Mouse (Mus musculus) forebrain, embryonic 16.5 days (tissue): ENCODE measurements around the gene Eps8l1. TPM values are rescaled to one million over a fixed set of nuclear protein-coding genes. Genes with fewer than 3 reads are reported as not detected.
A peak's percentile ranks its signal among the peaks of the same experiment; 100 is the strongest.

Experiments
- ATAC-seq: fragments of 200-750 bp; cut with Nextera tagmentation; 2 replicates; pipeline ENCODE4 v1.8.0; 2017; ENCODE audit warnings: mild to moderate bottlenecking, moderate library complexity
- H3K27ac ChIP-seq: fragments of 300-500 bp; sonication (generic); 2 replicates; pipeline ENCODE4 v1.5.1; 2014; ENCODE audit warnings: low read length, control low read depth
- H3K27me3 ChIP-seq: fragments of 300-500 bp; sonication (generic); replicated peaks from 2 replicates; pipeline ENCODE4 v1.6.1; 2014; ENCODE audit warnings: low read length; ENCODE audit not compliant: control insufficient read depth, insufficient read depth
- H3K36me3 ChIP-seq: fragments of 300-500 bp; sonication (generic); 2 replicates; pipeline ENCODE4 v1.6.1; 2014; ENCODE audit not compliant: control insufficient read depth, insufficient read depth
- H3K4me1 ChIP-seq: fragments of 300-500 bp; sonication (generic); replicated peaks from 2 replicates; pipeline ENCODE4 v1.6.1; 2014; ENCODE audit warnings: low read length; ENCODE audit not compliant: control insufficient read depth, insufficient read depth
- H3K4me2 ChIP-seq: fragments of 300-500 bp; sonication (generic); 2 replicates; pipeline ENCODE4 v1.6.1; 2014; ENCODE audit warnings: mild to moderate bottlenecking, low read length, control low read depth
- H3K4me3 ChIP-seq: fragments of 300-500 bp; sonication (generic); replicated peaks from 2 replicates; pipeline ENCODE4 v1.5.1; 2014; ENCODE audit warnings: mild to moderate bottlenecking, low read length, control low read depth
- H3K9ac ChIP-seq: fragments of 300-500 bp; sonication (generic); replicated peaks from 2 replicates; pipeline ENCODE4 v1.6.1; 2014; ENCODE audit warnings: low read depth, low read length, control low read depth
- H3K9me3 ChIP-seq: fragments of 300-500 bp; sonication (generic); 2 replicates; pipeline ENCODE4 v1.6.1; 2016; ENCODE audit warnings: low read length; ENCODE audit not compliant: control insufficient read depth
- WGBS: fragments of 180-500 bp; shearing (Covaris S2); extraction: QIAGEN DNeasy Blood & Tissue Kit; methylation state at CpG from one replicate; pipeline ENCODE4 v1.1.7; 2014; 5-methylcytosine and 5-hydroxymethylcytosine counted together
- polyA plus RNA-seq: library from polyadenylated mRNA; unstranded; fragments of >200 nt; fragmentation: Nextera tagmentation; extraction: Ambion mirVana; gene quantifications from 2 replicates; pipeline ENCODE4 v1.2.1, GENCODE M21; 2015

Eps8l1 gene
- polyA plus RNA-seq, 1 experiment from 2014 or later = 10.9 TPM

DNA sequence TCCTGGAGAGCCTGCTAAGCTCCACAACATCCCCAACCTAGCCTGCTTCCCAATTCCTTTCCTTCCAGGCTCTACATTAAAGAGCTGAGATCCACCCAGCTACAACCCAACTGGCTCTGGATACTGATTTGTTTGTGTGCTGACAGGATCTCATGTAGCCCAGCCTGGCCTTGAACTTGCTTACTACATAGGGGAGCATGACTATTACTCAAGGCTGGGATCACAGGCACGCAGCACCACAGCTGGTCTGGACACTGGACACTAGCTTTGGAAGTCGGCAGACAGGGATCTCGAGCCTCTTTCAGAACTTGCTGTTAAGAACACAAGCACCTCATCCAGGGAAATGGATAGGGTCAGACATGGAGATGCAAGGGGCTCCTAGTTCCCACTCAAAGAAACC, 36.0 kb downstream of the Eps8l1 start:
- Histone ChIP-seq H3K27ac (no peak overlapping the region), H3K9me3 (no peaks in the 10 kb centered on the region), H3K9ac (no peak overlapping the region), H3K4me2 (no peak overlapping the region), H3K36me3 (peaks cover 14% of the 10 kb centered on the region; the same call in 1 of the 2 replicates), H3K27me3 (no peaks in the 10 kb centered on the region), H3K4me3 (no peak overlapping the region), H3K4me1 (peaks cover 30% of the 10 kb centered on the region)
- no peak for ATAC-seq
- 94% methylated on average over 3 of the region's 3 CpGs for WGBS

DNA sequence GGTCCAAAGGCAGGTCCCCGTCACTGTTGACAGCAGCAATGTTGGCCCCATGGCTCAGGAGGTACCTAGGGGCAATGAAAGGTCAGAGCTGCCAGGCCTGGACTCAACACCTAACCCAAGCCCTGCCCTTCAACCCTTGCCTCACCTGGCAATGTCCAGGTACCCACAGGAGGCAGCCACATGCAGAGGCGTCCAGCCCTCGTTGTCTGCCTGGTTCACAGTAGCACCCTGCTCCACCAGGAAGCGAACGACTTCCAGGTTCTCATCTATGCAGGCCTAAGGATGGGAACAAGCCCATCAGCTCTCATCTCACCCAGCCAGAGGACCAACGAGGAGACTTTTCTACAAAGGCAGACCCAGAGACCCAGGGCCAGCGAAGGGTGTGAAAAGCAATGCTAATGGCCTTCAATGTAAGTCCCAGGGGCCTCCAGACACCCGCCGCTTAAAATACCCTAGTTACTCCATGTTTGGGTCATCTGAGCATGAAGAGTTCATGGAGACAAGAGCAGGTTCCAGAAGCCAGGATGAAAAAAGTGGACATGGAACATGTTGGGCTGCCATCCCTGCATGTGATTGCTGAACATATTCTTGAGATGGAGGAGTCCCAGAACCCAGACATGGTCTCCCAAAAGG, 36.9 kb downstream of the Eps8l1 start:
- no peaks in the 10 kb centered on the region for H3K27me3 ChIP-seq
- H3K4me3 ChIP-seq = no peak overlapping the region
- no peak overlapping the region for H3K4me2 ChIP-seq
- peaks cover 30% of the 10 kb centered on the region for H3K4me1 ChIP-seq
- peaks cover 14% of the 10 kb centered on the region; the same call in 1 of the 2 replicates for H3K36me3 ChIP-seq
- H3K27ac ChIP-seq = no peak overlapping the region
- no peak for ATAC-seq
- H3K9ac ChIP-seq = no peak overlapping the region
- no peaks in the 10 kb centered on the region for H3K9me3 ChIP-seq
- 90% methylated on average over 9 of the region's 9 CpGs for WGBS

DNA sequence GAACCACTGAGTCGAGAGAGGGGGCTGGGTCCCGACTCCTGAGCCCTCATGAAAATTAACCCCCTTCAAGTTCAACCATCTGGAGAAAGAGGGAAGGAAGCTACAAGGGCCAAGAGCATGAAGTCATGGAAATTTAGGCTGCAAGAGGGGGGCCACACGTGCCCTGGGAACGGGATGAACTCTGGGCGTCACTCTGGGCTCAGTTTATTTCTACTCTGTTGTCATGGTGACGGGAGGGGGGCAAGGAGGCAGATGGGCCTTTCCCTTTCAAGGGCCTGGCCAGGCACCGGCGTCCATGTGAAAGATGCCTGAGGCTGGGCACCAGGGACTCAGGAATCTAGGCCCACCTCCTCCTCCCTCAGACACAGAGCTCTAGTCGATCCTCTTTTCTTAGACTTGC, 37.8 kb downstream of the Eps8l1 start:
- no peak for ATAC-seq
- H3K27me3 ChIP-seq = no peaks in the 10 kb centered on the region
- 9% methylated on average over 9 of the region's 9 CpGs for WGBS

DNA sequence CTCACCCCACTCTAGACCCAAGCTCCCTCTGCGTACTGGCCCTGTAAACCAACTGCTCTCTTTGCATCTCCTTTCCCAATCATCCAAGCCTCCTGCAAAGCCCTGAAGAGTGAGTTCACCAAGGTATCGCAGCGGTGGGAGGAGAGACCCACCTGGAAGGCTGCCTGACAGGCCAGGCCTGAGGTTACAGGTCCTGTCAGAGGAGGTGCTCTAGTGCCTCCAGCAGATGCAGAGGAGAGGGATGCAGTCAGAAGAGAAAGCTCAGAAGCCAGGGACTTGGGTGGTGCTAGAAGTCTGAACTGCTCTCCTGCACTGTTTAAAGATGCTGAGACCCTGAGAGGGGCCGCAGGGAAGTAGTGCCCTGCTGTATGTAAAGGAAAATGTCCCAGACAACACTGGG, 38.6 kb downstream of the Eps8l1 start:
- Histone ChIP-seq H3K9ac (no peak overlapping the region), H3K27ac (no peak overlapping the region), H3K27me3 (no peaks in the 10 kb centered on the region), H3K4me2 (0 out of 2 replicates have a peak overlapping the region, but pooled peaks have one; percentile 6), H3K4me3 (no peak overlapping the region), H3K36me3 (peaks cover 11% of the 10 kb centered on the region; the same call in 1 of the 2 replicates), H3K4me1 (peaks cover 30% of the 10 kb centered on the region), H3K9me3 (no peaks in the 10 kb centered on the region)
- no peak for ATAC-seq
- WGBS = 91% methylated on average over 4 of the region's 4 CpGs

More for the DNA sequence above, 37.8 kb downstream of the Eps8l1 start:
- peaks cover 14% of the 10 kb centered on the region; the same call in 1 of the 2 replicates for H3K36me3 ChIP-seq
- H3K4me1 ChIP-seq = peaks cover 30% of the 10 kb centered on the region
- no peak overlapping the region; the same call in 1 of the 2 replicates for H3K9ac ChIP-seq
- H3K4me3 ChIP-seq = no peak overlapping the region
- peak overlapping the region; percentile 19 for H3K4me2 ChIP-seq
- H3K9me3 ChIP-seq = no peaks in the 10 kb centered on the region
- no peak overlapping the region for H3K27ac ChIP-seq

DNA sequence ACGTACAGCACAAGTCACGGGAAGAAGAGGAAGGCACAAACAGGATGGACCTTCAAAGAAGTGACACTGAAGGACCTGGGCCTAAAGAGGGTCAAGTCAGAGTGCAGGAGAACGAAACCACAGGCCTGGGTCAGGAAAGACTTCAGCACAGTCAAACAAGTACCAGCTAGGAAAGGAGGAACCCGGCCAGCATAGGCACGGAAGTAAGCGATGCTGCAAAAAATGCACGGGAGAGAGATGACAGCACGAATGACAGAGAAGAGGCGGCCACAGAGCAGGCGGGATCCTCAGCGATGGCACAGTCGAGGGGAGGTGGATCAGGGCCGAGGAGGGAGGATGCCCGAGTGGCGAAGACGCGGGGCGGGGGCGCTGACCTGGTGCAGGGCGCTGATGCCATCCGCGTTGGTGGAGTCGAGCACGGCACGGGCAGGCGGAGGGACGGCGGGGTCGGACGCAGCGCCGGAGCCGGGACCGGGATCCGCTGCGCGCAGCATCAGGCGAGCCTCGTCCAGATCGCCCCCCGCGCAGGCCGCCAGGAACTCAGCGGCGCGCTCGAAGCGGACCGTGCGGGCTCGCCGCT, 40.5 kb downstream of the Eps8l1 start:
- Histone ChIP-seq H3K36me3 (peaks cover 7% of the 10 kb centered on the region; the same call in 1 of the 2 replicates), H3K4me3 (peak overlapping the region; percentile 84), H3K27me3 (no peaks in the 10 kb centered on the region), H3K9ac (peak overlapping the region; percentile 88), H3K27ac (peak overlapping the region; percentile 87), H3K4me2 (peak overlapping the region; percentile 67), H3K4me1 (peaks cover 30% of the 10 kb centered on the region), H3K9me3 (no peaks in the 10 kb centered on the region)
- WGBS = 0% methylated on average over 43 of the region's 52 CpGs
- ATAC-seq = peak; percentile 37

DNA sequence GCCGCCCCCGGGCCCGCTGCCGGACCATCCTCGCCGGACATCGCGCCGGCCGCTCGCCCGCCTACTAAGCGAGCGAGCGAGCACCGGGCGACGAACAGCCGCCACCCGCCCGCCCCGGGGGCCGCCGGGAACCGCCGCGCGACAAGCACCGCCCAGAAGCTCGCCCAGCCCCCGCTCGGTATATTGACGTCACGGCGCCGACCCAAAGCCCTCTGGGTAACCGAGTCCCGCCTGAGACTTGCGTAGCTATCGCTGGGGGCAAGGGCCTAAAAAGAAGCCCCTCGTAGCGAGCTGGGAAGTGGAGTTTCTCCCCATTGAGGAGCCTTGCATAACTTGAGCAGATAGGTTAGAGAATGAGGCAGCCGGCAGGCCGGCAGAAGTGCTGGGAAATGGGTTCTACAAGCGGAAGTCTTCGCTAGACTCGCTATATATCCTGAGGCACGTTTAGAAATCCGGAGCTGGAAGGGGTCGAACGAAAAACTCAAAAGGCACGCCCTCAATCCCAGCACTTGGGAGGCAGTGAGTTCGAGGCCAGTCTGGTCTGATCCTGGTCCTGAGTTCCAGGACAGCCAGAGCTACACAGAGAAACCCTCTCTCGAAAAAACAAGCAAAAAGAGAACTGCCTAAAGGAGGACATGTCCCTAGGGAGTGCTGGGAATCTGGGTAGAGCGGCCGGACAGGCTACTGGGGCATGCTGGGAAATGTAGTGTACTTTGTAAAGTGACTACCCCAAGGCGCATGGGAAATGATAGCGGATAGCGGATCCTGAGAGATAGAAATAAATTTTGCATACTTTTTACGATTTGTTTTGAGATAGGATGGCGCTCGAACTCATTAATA, 41.3 kb downstream of the Eps8l1 start, which contains the start of gene Ppp1r12c:
Gene Ppp1r12c (minus strand): TSS at position 123 of the 840 bp plus-strand sequence.
- Histone ChIP-seq H3K4me2 (peak within 1 kb of the TSS; percentile 67), H3K36me3 (peaks cover under 1% of the 10 kb centered on the region; the same call in 1 of the 2 replicates), H3K4me3 (peak within 1 kb of the TSS; percentile 84), H3K4me1 (peaks cover 30% of the 10 kb centered on the region), H3K9ac (peak within 1 kb of the TSS; percentile 88), H3K27ac (peak within 1 kb of the TSS; percentile 87), H3K9me3 (no peaks in the 10 kb centered on the region), H3K27me3 (no peaks in the 10 kb centered on the region)
- whole genome bisulfite sequencing = under 1% methylated on average over 57 of the region's 62 CpGs
- peak; percentile 95 for ATAC-seq

DNA sequence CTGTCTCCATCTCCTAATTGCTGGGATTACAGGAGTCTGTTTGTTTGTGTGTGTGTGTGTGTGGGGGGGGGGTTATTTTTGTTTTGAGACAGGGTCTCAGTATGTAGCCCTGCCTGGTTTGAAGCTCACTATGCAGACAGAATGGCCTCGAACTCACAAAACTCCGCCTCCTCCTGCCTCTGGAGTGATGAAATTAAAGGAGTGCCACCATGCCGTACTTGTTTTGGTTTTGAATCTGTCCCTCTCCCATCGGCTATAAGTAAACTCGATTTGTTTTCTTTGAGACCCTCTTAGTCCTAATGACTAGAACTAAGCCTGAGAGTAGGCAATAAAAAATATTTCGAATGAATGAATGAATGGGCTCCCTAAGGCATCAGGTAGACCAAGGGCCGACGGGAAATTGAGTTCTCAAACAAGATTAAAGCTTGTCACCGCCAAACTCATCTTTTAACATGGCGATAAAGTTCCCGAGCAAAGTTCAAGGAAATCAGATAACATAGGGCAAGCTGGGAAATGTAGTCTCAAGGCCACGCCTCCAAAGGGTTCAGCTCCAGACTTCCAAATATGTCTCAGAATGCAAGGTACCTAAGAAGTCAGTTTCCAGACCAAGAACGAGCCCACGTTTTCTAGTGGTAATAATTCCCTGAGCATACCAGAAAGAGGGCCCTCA, 42.1 kb downstream of the Eps8l1 start:
- no peak overlapping the region for H3K27ac ChIP-seq
- WGBS = 10% methylated on average over 14 of the region's 14 CpGs
- peak overlapping the region; percentile 61 for H3K4me2 ChIP-seq
- no peaks in the 10 kb centered on the region for H3K36me3 ChIP-seq
- H3K9ac ChIP-seq = peak overlapping the region; percentile 88
- H3K27me3 ChIP-seq = no peaks in the 10 kb centered on the region
- ATAC-seq = no peak
- H3K4me3 ChIP-seq = peak overlapping the region; percentile 84
- peaks cover 30% of the 10 kb centered on the region for H3K4me1 ChIP-seq
- H3K9me3 ChIP-seq = no peaks in the 10 kb centered on the region

DNA sequence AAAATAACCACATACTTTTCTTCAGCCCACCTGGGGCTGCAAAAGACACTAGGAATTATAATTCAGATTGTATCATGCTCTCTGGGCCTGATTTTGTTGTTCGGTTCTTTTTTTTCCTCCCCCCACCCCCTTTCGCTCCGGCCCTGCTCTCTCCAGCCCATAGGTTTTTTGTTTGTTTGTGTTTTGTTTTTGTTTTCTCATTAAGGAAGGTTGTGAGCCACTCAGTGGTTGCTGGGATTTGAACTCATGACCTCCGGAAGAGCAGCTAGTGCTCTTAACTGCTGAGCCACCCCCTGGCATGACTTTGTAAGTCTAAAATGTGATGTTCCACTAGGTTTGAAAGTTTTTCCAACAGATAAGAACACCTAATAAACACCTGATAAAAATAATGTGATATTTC, 42.6 kb downstream of the Eps8l1 start:
- H3K4me3 ChIP-seq = no peak overlapping the region
- H3K27me3 ChIP-seq = no peaks in the 10 kb centered on the region
- no peak overlapping the region for H3K9ac ChIP-seq
- no peaks in the 10 kb centered on the region for H3K36me3 ChIP-seq
- H3K27ac ChIP-seq = no peak overlapping the region
- WGBS = 83% methylated on average over 4 of the region's 4 CpGs
- peaks cover 26% of the 10 kb centered on the region for H3K4me1 ChIP-seq
- H3K9me3 ChIP-seq = no peaks in the 10 kb centered on the region
- H3K4me2 ChIP-seq = no peak overlapping the region
- ATAC-seq = no peak
